Mouse (Mus musculus): ENCODE measurements at regions not wholly inside any gene's neighbourhood (a gene's known extent, or its start where the extent isn't known, plus 50 kb on each side); places are given as distances from the start of the nearest gene placed in this dataset.
"Not testable (repeated sequence)": the region's sequence is repeated elsewhere in the genome, so short reads cannot be mapped to it uniquely, and the experiment has no call there.

DNA sequence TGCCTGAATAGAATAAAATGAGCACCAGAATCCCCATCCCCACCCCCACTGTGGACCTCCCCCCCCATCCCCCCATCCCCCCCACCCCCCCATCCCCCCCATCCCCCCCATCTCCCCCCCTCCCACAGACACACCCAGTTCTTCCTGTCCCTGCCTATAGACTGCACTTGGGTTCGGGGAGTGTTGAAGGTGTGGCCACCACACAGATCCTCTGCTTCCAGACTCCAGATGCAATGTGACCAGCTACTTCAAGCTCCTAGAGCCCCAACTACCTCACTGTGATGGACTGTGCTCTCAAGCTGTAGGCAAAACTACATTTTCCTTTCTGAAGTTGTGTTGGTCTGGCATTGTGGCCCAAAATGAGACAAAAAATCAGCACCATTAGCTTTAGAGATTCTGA lies 138.3 kb upstream of the Rybp start:
- DNase-seq (ENCODE audit: low read depth), result no peak

DNA sequence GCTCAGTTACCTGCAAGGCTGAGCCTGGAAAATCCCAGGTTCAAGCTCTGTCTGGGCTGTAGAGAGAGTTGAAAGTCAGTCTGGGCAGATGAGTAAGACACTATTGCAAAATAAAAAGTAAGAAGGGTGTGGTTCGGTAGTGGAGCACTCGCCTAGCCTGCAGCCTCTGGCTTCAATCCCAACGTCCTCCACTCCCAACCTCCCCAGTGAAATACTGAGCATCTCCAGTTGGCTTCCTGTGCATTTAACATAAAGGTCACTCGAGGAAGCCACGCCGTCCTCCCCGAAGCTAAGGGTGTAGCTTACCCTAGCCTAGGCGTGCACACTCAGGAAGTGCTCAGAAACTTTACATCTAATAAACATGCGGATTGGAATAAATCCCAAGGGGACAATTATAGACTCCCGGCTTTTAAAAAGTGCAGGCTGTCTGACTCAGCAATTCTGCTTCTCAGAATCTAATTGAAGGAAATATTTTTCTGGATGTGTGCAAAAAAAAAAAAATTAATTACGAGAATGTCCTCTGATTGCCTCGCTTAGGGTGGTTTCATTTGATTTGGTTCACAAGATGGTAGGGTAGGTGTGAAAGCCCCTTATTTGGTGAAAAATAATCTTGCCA lies 137.6 kb upstream of the Rybp start:
- DNase-seq (ENCODE audit: low read depth), result no peak

- no peak for DNase-seq (ENCODE audit: low read depth)
These were observed 136.9 kb upstream of the Rybp start for GRCm38 (mm10) chr6:100424181-100424580.

GRCm38 (mm10) chr6:100423636-100424035 lies 136.4 kb upstream of the Rybp start:
- DNase-seq (ENCODE audit: low read depth), result no peak

- no peak for DNase-seq (ENCODE audit: low read depth)
These were observed 135.3 kb upstream of the Rybp start for GRCm38 (mm10) chr6:100422603-100423002.

GRCm38 (mm10) chr6:100421706-100422578 lies 134.7 kb upstream of the Rybp start:
- DNase-seq (ENCODE audit: low read depth), result no peak

- no peak for DNase-seq (ENCODE audit: low read depth)
These were observed 133.3 kb upstream of the Rybp start for GRCm38 (mm10) chr6:100420602-100421001.

DNA sequence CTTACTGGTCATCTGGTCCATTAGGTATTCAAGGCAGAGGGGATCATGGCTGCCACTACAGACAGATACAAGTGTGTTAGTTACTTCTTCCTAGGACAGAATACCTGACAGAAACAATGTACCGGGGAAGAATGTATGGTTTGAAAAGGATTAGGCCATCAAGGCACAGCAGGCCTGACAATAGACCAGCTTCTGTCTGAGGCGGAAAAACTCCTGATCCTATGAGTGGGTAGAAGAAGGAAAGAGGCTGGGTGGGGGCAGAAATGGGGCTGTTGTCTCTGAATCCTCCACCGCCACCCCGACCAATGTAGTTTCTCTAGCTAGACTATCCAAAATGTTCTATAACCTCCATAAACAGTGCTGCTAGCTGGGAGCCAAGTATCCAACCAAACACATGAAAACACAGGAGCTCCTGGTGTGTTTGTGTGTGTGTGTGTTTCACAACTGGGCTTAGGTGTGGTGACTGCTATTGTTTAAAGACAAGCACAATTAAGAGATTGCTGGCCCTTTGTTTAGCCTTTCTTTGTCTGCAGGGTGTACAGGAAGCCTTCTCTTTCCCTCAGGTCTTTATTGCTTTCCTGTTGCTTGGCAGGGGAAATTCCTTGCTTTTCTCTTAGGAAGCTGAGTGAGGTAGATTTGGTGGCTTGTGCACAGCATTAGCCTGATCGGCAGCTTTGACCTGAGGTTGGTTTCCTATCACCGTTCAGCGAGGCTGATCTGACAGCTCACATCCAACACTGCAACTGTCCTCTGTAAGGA lies 132.7 kb upstream of the Rybp start:
- DNase-seq (ENCODE audit: low read depth), result no peak

GRCm38 (mm10) chr6:100416046-100416445 lies 128.8 kb upstream of the Rybp start:
- DNase-seq (ENCODE audit: low read depth), result no peak

- DNase-seq (ENCODE audit: low read depth), result no peak
These were observed 128.2 kb upstream of the Rybp start for GRCm38 (mm10) chr6:100415514-100415913.

DNA sequence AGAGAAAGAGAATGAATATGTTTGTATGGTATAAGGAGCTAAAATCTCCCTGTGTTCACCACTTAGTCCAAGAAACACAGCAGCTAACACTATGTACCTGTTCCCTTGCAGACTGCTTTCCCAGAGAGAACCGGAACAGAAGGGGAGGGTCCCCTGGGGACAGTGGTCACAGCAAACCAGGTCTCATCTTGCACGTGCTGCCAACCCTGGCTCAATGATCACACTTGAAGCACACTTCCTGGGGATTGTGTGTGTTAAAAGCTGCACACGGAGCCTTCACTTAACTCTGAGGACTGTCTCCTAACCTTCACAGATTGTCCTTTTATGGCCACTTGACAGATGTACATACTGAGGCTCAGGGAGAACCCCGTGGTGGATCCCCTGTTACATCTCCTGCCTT lies 127.6 kb upstream of the Rybp start:
- DNase-seq (ENCODE audit: low read depth), result no peak

- no peak for DNase-seq (ENCODE audit: low read depth)
These were observed 125.2 kb upstream of the Rybp start for GRCm38 (mm10) chr6:100412486-100412885.

DNA sequence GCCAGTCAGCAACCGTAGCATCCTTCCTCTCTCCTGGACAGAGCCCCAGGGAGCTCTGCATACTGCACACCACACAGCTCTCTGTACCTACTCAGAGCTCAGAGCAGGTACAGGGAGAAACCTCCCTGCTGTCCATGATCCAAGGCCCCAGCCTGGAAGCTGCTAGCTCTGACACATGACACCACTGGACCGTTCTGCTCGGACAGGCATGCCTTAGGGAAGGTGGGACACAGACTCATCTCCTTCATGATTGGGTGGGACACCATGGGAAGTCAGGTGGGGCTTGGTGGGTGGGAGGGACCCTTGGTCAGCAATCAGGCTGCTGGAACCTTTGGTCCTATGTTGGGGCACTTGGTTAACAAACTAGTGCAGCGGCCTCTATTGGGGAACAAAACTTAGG lies 124.7 kb upstream of the Rybp start:
- no peak for DNase-seq (ENCODE audit: low read depth)

GRCm38 (mm10) chr6:100410067-100410631 lies 122.9 kb upstream of the Rybp start:
- DNase-seq (ENCODE audit: low read depth), result peak; percentile 50

DNA sequence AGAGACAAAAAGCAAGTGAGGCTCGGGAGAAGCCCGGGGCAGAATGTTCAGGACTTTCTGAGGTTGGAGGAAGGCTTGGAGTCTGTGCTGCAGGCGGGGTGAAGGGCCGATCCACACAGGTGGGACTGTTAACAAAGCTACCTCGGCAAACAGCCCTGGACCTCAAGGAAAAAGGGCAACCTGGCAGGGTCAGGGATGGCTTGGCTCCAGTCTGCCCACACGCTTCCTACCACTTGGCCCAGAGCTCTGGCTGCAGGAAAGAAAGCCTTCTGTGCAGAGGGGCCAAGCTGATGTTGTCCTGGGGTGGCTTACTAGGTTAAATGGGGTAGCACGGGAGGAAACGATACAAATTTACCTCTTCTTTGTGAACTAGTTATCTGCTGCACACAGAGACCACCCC lies 121.5 kb upstream of the Rybp start:
- no peak for DNase-seq (ENCODE audit: low read depth)

- no peak for DNase-seq (ENCODE audit: low read depth)
These were observed 119.2 kb upstream of the Rybp start for GRCm38 (mm10) chr6:100406504-100406903.

DNA sequence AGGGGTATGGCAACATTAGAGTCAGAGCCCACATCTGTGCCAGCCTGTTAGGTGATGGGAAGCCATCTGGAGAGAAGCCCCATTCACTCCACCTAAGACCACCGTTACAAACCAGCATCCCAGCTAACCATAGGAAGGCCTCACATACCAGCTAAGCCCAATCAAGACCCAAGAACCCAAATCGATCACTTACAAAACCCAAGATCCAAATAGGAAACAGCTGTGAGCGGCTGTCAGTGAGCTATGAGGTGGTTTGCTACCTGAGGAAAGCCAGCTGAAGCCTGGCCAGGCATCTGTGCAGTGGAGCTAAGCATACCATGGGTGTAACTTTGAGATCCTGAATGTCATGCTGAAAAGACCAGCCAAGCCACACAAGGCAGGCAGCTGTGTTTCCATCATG lies 116.9 kb upstream of the Rybp start:
- DNase-seq (ENCODE audit: low read depth), result no peak

GRCm38 (mm10) chr6:100402716-100403115 lies 115.4 kb upstream of the Rybp start:
- peak; percentile 38 for DNase-seq (ENCODE audit: low read depth)

- no peak for DNase-seq (ENCODE audit: low read depth)
These were observed 114.4 kb upstream of the Rybp start for GRCm38 (mm10) chr6:100401728-100402127.

- not testable (repeated sequence) for DNase-seq (ENCODE audit: low read depth)
These were observed 112.1 kb upstream of the Rybp start for GRCm38 (mm10) chr6:100399387-100399786.

DNA sequence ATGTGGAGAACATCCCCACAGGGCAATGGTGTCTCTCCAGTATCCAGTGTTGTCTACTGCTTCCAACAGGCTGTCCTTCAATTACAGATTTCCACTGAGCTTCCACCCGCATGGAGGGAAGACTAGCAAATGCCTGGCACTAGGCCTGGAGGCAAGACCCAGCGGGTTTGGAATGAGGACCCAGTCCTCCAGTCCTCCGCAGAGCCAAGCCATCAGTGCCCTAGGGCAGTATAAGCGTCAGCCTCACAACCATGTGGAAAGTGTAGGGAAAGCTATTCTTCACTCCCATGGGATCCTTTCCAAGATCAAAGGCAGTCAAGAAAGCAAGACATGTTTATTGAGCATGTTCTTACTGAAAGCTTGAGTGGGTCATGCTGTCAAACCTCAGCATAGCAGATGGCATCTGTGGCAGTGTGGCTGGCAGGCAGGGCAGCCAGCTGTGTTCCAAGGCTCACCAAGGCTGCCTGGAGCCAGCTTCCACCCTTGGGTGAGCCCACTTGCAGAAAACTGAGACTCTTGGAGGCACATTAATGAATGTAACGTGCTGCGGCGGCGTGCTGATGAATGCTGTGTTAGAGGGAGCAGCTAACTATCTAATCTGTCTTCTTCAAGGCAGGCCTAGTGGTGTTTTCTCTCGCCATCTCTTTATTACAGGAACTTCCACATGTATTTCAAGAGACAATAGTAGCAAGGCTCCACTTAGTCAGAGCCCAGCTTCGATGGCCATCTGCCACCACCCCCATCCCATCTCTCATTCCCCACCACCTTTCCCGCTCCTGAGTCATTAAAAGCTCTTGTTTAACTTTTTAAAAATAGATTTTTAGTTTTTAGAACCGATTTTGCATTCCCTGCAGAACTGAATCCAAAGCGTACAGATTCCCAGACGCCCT lies 109.3 kb upstream of the Rybp start:
- no peak for DNase-seq (ENCODE audit: low read depth)
